Mouse (Mus musculus): Measurements from ENCODE around the gene Gga3. TPM values are rescaled to one million over a fixed set of nuclear protein-coding genes. Genes with fewer than 3 reads are reported as not detected.

Gga3 gene
- polyA plus RNA-seq, 1 experiment from 2014 or later: 36.5 TPM

DNA sequence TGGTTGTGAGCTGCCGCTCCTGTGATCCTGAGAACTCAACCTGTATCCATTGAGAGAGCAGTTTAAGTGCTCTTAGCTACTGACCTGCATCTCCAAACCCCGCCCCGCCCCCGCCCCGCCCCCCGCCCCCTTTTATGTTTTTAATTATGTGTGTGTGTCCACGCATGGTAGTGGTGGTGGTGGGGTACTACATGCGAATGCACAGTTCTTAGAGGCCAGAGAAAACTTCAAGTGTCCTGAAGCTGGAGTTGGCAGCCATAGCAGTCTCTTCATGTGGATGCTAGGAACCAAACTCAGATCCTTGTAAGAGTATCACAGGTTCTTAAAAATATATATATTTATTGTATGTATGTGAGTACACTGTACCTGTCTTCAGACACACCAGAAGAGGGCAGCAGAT lies 31.6 kb upstream of the Gga3 start:
- H3K4me2 ChIP-seq (ENCODE audit: low read depth, low read length, severe bottlenecking): no peak overlapping the region
- no peak overlapping the region for H3K4me3 ChIP-seq (ENCODE audit: low read depth, low read length)
- DNase-seq (ENCODE audit: low spot score): no peak
- ATAC-seq (replicated peaks; ENCODE audit: low FRiP score): no peak
- H3K9me3 ChIP-seq (ENCODE audit: control insufficient read depth, low read length): no peaks in the 10 kb centered on the region
- H3K9ac ChIP-seq (ENCODE audit: low read length): no peak overlapping the region
- 70% methylated on average over 8 of the region's 8 CpGs for whole genome bisulfite sequencing
- H3K27me3 ChIP-seq (ENCODE audit: control insufficient read depth, insufficient read depth, low read length): no peaks in the 10 kb centered on the region
- H3K36me3 ChIP-seq (ENCODE audit: control insufficient read depth, insufficient read depth, low read length): no peaks in the 10 kb centered on the region
- no peak overlapping the region for H3K27ac ChIP-seq (ENCODE audit: low read depth, low read length)
- H3K4me1 ChIP-seq (replicated peaks; ENCODE audit: control insufficient read depth, insufficient read depth, low read length): no peaks in the 10 kb centered on the region

DNA sequence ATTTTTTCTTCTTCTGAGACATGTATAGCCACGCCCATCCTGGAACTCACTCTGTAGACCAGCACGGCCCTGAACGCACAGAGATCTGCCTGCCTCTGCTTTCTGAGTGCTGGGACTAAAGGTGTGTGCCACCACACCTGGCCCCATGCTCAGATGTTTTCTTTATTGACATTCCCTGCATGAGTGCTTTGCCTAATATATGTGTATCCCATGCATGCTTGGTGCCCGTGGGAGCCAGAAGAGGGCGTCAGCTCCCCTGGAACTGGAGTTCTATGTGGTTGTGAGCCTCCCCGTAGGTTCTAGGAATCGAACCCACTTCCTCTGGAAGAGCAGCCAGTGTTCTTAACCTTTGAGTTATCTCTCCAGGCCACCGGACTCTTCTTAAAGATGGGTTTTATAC lies 31.2 kb upstream of the Gga3 start:
- Histone ChIP-seq H3K4me2 (ENCODE audit: low read depth, low read length, severe bottlenecking) (no peak overlapping the region), H3K27me3 (ENCODE audit: control insufficient read depth, insufficient read depth, low read length) (no peaks in the 10 kb centered on the region), H3K9ac (ENCODE audit: low read length) (no peak overlapping the region), H3K9me3 (ENCODE audit: control insufficient read depth, low read length) (no peaks in the 10 kb centered on the region), H3K36me3 (ENCODE audit: control insufficient read depth, insufficient read depth, low read length) (no peaks in the 10 kb centered on the region), H3K4me3 (ENCODE audit: low read depth, low read length) (no peak overlapping the region), H3K4me1 (replicated peaks; ENCODE audit: control insufficient read depth, insufficient read depth, low read length) (no peaks in the 10 kb centered on the region), H3K27ac (ENCODE audit: low read depth, low read length) (no peak overlapping the region)
- peak; percentile 37 for DNase-seq (ENCODE audit: low spot score)
- ATAC-seq (replicated peaks; ENCODE audit: low FRiP score): no peak
- WGBS: 86% methylated on average over 8 of the region's 8 CpGs

GRCm38 (mm10) chr11:115634109-115634508 lies 30.3 kb upstream of the Gga3 start:
- Histone ChIP-seq H3K36me3 (ENCODE audit: control insufficient read depth, insufficient read depth, low read length) (no peaks in the 10 kb centered on the region), H3K9ac (ENCODE audit: low read length) (no peak overlapping the region), H3K9me3 (ENCODE audit: control insufficient read depth, low read length) (no peaks in the 10 kb centered on the region), H3K4me2 (ENCODE audit: low read depth, low read length, severe bottlenecking) (no peak overlapping the region), H3K27me3 (ENCODE audit: control insufficient read depth, insufficient read depth, low read length) (no peaks in the 10 kb centered on the region), H3K27ac (ENCODE audit: low read depth, low read length) (no peak overlapping the region), H3K4me3 (ENCODE audit: low read depth, low read length) (no peak overlapping the region), H3K4me1 (replicated peaks; ENCODE audit: control insufficient read depth, insufficient read depth, low read length) (no peaks in the 10 kb centered on the region)
- no peak for DNase-seq (ENCODE audit: low spot score)
- no peak for ATAC-seq (replicated peaks; ENCODE audit: low FRiP score)
- whole genome bisulfite sequencing: 67% methylated on average over 4 of the region's 4 CpGs

DNA sequence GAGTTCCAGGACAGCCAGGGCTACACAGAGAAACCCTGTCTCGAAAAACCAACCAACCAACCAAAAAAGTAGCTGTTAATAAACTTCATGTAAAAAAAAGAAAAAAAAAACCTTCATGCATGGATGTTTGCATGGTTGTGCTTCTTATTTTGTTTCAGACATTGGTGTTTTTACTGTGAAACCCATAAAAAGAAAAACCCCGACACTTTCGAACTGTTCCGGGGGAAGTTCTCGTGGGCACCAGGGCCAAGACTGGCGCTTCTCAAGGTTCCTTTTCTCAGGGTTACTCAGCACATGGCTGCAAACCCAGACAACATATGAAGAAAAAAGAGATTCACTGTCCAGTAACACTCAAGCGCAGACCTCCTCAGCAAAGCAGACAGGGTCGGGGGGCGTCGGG lies 29.0 kb upstream of the Gga3 start:
- DNase-seq (ENCODE audit: low spot score) (no peak), ATAC-seq (replicated peaks; ENCODE audit: low FRiP score) (no peak)
- Histone ChIP-seq H3K9me3 (ENCODE audit: control insufficient read depth, low read length) (no peaks in the 10 kb centered on the region), H3K4me3 (ENCODE audit: low read depth, low read length) (no peak overlapping the region), H3K4me1 (replicated peaks; ENCODE audit: control insufficient read depth, insufficient read depth, low read length) (no peaks in the 10 kb centered on the region), H3K4me2 (ENCODE audit: low read depth, low read length, severe bottlenecking) (no peak overlapping the region), H3K36me3 (ENCODE audit: control insufficient read depth, insufficient read depth, low read length) (no peaks in the 10 kb centered on the region), H3K27ac (ENCODE audit: low read depth, low read length) (no peak overlapping the region), H3K27me3 (ENCODE audit: control insufficient read depth, insufficient read depth, low read length) (no peaks in the 10 kb centered on the region), H3K9ac (ENCODE audit: low read length) (no peak overlapping the region)
- WGBS: 87% methylated on average over 10 of the region's 10 CpGs

GRCm38 (mm10) chr11:115632247-115632646 lies 28.4 kb upstream of the Gga3 start:
- WGBS: 80% methylated on average over 7 of the region's 7 CpGs
- H3K27ac ChIP-seq (ENCODE audit: low read depth, low read length): no peak overlapping the region
- no peak for DNase-seq (ENCODE audit: low spot score)
- no peaks in the 10 kb centered on the region for H3K9me3 ChIP-seq (ENCODE audit: control insufficient read depth, low read length)
- no peak overlapping the region for H3K4me2 ChIP-seq (ENCODE audit: low read depth, low read length, severe bottlenecking)
- no peaks in the 10 kb centered on the region for H3K4me1 ChIP-seq (replicated peaks; ENCODE audit: control insufficient read depth, insufficient read depth, low read length)
- no peaks in the 10 kb centered on the region for H3K27me3 ChIP-seq (ENCODE audit: control insufficient read depth, insufficient read depth, low read length)
- no peaks in the 10 kb centered on the region for H3K36me3 ChIP-seq (ENCODE audit: control insufficient read depth, insufficient read depth, low read length)
- no peak overlapping the region for H3K9ac ChIP-seq (ENCODE audit: low read length)
- ATAC-seq (replicated peaks; ENCODE audit: low FRiP score): no peak
- H3K4me3 ChIP-seq (ENCODE audit: low read depth, low read length): no peak overlapping the region

- DNase-seq (ENCODE audit: low spot score) (no peak), ATAC-seq (replicated peaks; ENCODE audit: low FRiP score) (no peak)
- no peaks in the 10 kb centered on the region for H3K4me1 ChIP-seq (replicated peaks; ENCODE audit: control insufficient read depth, insufficient read depth, low read length)
- no peak overlapping the region for H3K9ac ChIP-seq (ENCODE audit: low read length)
- H3K4me2 ChIP-seq (ENCODE audit: low read depth, low read length, severe bottlenecking): no peak overlapping the region
- H3K36me3 ChIP-seq (ENCODE audit: control insufficient read depth, insufficient read depth, low read length): no peaks in the 10 kb centered on the region
- H3K27me3 ChIP-seq (ENCODE audit: control insufficient read depth, insufficient read depth, low read length): no peaks in the 10 kb centered on the region
- no peaks in the 10 kb centered on the region for H3K9me3 ChIP-seq (ENCODE audit: control insufficient read depth, low read length)
- WGBS: 16% methylated on average over 3 of the region's 3 CpGs
- no peak overlapping the region for H3K4me3 ChIP-seq (ENCODE audit: low read depth, low read length)
- no peak overlapping the region for H3K27ac ChIP-seq (ENCODE audit: low read depth, low read length)
These were observed 27.6 kb upstream of the Gga3 start for GRCm38 (mm10) chr11:115631505-115631890.

- no peak for ATAC-seq (replicated peaks; ENCODE audit: low FRiP score)
- H3K27ac ChIP-seq (ENCODE audit: low read depth, low read length): no peak overlapping the region
- WGBS: 51% methylated on average over 16 of the region's 16 CpGs
- H3K9me3 ChIP-seq (ENCODE audit: control insufficient read depth, low read length): no peaks in the 10 kb centered on the region
- no peaks in the 10 kb centered on the region for H3K4me1 ChIP-seq (replicated peaks; ENCODE audit: control insufficient read depth, insufficient read depth, low read length)
- no peaks in the 10 kb centered on the region for H3K36me3 ChIP-seq (ENCODE audit: control insufficient read depth, insufficient read depth, low read length)
- DNase-seq (ENCODE audit: low spot score): no peak
- no peak overlapping the region for H3K4me3 ChIP-seq (ENCODE audit: low read depth, low read length)
- H3K9ac ChIP-seq (ENCODE audit: low read length): no peak overlapping the region
- no peaks in the 10 kb centered on the region for H3K27me3 ChIP-seq (ENCODE audit: control insufficient read depth, insufficient read depth, low read length)
- no peak overlapping the region for H3K4me2 ChIP-seq (ENCODE audit: low read depth, low read length, severe bottlenecking)
These were observed 27.0 kb upstream of the Gga3 start for GRCm38 (mm10) chr11:115630532-115631504.

- Histone ChIP-seq H3K4me1 (replicated peaks; ENCODE audit: control insufficient read depth, insufficient read depth, low read length) (no peaks in the 10 kb centered on the region), H3K9ac (ENCODE audit: low read length) (no peak overlapping the region), H3K27ac (ENCODE audit: low read depth, low read length) (no peak overlapping the region), H3K4me3 (ENCODE audit: low read depth, low read length) (no peak overlapping the region), H3K27me3 (ENCODE audit: control insufficient read depth, insufficient read depth, low read length) (no peaks in the 10 kb centered on the region), H3K9me3 (ENCODE audit: control insufficient read depth, low read length) (no peaks in the 10 kb centered on the region), H3K4me2 (ENCODE audit: low read depth, low read length, severe bottlenecking) (no peak overlapping the region), H3K36me3 (ENCODE audit: control insufficient read depth, insufficient read depth, low read length) (no peaks in the 10 kb centered on the region)
- no peak for ATAC-seq (replicated peaks; ENCODE audit: low FRiP score)
- 89% methylated on average over 13 of the region's 13 CpGs for WGBS
- no peak for DNase-seq (ENCODE audit: low spot score)
These were observed 26.1 kb upstream of the Gga3 start for GRCm38 (mm10) chr11:115629734-115630531.

Data from forebrain, embryonic 11.5 days (tissue).